Mouse (Mus musculus): ENCODE results near the gene Actl7b. TPM values are rescaled to one million over a fixed set of nuclear protein-coding genes. Genes with fewer than 3 reads are reported as not detected.

Actl7b gene
- total RNA-seq (2015) (0.17 TPM in 1 of 2 replicates, not detected in the other), total RNA-seq (2017) (0.14 and 0.37 TPM in 2 replicates)

- ATAC-seq (replicated peaks; ENCODE audit: poor library complexity), result no peak
Measured at GRCm38 (mm10) chr4:56741041-56741493, at the start of gene Actl7b. Gene Actl7b (minus strand): TSS chr4:56741443.

GRCm38 (mm10) chr4:56771065-56771464, 29.8 kb upstream of the Actl7b start:
- no peak for ATAC-seq (replicated peaks; ENCODE audit: poor library complexity)

DNA sequence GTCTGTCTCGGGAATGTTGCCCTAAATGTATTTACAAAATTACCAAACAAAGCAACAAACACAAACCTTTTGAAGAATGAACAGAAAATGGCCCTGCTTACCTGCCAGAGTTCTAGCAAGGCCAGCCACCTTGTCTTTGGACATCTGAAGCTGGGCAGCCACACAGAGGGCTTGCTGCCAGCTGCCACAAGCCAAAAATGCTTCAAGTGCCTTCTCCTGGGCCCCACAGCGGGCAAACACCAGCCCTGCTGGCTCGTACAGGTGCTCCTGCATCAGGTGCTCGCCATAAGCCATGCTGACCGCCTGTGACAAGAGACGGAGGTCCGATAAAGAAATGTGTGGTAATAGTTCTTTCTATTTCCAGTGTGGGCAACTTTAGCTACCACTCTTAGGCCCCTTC, 27.7 kb upstream of the Actl7b start:
- no peak for ATAC-seq (replicated peaks; ENCODE audit: poor library complexity)

- ATAC-seq (replicated peaks; ENCODE audit: poor library complexity), result peak; percentile 52
Measured at GRCm38 (mm10) chr4:56767861-56768284, 26.6 kb upstream of the Actl7b start.

DNA sequence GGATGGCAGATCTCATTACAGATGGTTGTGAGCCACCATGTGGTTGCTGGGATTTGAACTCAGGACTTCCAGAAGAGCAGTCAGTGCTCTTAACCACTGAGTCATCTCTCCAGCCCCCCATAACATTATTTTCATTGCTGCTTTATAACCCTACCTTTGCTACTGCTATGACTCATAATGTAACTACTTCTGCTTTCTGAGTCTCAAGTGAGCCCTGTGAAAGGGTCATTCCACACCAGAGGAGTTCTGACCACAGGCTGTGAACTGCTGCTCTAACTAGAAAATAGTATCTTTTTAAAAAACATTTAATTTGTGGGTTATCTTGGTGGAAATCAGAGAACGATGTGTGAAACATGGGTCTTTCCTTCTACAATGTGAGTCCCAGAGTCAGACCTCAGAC, 16.4 kb upstream of the Actl7b start:
- peak; percentile 71 for ATAC-seq (replicated peaks; ENCODE audit: poor library complexity)

GRCm38 (mm10) chr4:56756966-56757600, 15.8 kb upstream of the Actl7b start:
- peak; percentile 95 for ATAC-seq (replicated peaks; ENCODE audit: poor library complexity)

GRCm38 (mm10) chr4:56756021-56756420, 14.8 kb upstream of the Actl7b start:
- ATAC-seq (replicated peaks; ENCODE audit: poor library complexity), result no peak

- ATAC-seq (replicated peaks; ENCODE audit: poor library complexity), result no peak
Measured at GRCm38 (mm10) chr4:56747456-56747855, 6.2 kb upstream of the Actl7b start.

- no peak for ATAC-seq (replicated peaks; ENCODE audit: poor library complexity)
Measured at GRCm38 (mm10) chr4:56746345-56746744, 5.1 kb upstream of the Actl7b start.

DNA sequence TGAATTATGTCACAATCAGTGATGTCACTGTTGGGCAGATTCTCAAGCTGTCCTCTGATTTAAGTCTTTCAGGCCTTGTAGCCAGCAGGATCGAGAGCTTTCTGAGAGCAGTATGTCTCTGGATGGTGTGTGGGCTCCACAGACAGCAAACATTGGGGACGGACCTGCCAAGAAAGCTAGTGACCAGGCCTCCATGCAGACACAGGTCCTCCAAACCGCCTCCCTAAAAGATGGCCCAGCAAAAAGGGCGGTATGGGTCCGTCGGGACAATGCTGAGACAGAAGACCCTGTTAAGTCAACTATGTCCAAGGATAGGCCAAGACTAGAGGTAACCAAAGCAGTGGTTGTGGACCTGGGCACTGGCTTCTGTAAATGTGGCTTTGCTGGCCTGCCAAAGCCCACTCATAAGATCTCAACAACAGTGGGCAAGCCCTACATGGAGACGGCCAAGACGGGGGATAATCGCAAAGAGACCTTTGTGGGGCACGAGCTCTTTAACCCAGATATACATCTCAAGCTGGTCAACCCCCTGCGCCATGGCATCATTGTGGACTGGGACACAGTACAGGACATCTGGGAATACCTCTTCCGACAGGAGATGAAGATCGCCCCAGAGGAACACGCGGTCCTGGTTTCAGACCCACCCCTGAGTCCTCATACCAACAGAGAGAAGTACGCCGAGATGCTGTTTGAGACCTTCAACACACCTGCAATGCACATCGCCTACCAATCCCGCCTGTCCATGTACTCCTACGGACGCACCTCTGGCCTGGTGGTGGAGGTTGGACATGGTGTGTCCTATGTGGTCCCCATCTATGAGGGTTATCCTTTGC, 2.3 kb upstream of the Actl7b start, which contains the start of gene Actl7a:
TSS of gene Actl7a (plus strand) at position 51 of the 833 bp plus-strand sequence.
- no peak for ATAC-seq (replicated peaks; ENCODE audit: poor library complexity)

DNA sequence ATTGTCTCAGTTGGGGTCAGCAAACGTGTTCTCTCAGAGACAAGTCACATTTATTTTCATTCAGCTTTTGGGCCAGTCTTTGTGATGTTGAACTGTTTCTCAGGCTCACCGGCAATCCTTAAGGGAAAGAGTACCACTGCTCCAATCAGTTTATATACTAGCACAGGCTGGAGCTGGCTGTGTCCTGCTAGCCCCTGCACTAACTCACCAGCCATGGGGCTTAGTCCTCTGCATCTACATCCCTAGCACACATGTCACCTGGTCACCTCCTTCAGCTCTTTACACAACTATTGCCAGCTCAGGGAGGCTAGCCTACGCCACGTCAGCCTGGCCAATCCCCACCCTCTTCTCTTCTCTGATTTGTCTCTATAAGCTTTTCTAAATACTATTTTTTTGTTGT, 1.5 kb upstream of the Actl7b start:
- ATAC-seq (replicated peaks; ENCODE audit: poor library complexity), result no peak

DNA sequence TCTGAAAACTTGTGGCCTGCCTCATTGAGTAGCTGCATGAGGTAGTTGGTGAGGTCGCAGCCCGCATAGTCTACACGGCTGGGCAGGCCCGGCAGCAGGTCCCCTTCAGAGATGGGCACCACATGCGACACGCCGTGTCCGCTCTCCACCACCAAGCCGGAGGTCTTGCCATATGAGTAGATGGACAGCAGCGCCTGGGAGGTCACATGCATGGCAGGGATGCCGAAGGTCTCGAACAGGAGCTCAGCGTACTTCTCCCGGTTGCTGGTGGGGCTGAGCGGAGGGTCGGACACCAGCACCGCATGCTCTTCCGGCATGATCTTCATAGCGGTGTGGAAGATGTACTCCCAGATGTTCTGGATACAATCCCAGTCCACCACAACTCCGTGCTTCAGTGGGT, 632 bp downstream of the Actl7b start:
- ATAC-seq (replicated peaks; ENCODE audit: poor library complexity), result no peak

GRCm38 (mm10) chr4:56740020-56740485, 1.2 kb downstream of the Actl7b start, which contains the start of gene Gm26657:
Gene Gm26657 (plus strand): TSS chr4:56740070.
- ATAC-seq (replicated peaks; ENCODE audit: poor library complexity), result no peak

GRCm38 (mm10) chr4:56725839-56726238, 15.4 kb downstream of the Actl7b start:
- ATAC-seq (replicated peaks; ENCODE audit: poor library complexity), result no peak

DNA sequence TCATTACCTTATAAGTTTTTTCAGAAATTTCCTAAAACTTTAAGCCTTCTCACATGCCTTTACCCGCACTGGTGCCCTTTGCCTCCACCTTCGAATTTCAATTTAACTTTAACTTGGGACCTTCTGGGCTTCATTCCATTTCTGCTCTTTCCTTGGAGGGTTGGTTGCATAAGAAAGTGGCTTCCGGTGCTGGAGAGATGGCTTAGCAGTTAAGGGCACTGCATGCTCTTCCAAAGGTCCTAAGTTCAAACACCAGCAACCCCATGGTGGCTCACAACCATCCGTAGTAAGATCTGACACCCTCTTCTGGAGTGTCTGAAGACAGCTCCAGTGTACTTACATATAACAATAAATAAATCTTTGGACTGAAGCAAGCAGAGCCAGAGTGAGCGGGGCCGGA, 18.0 kb downstream of the Actl7b start:
- ATAC-seq (replicated peaks; ENCODE audit: poor library complexity), result no peak

DNA sequence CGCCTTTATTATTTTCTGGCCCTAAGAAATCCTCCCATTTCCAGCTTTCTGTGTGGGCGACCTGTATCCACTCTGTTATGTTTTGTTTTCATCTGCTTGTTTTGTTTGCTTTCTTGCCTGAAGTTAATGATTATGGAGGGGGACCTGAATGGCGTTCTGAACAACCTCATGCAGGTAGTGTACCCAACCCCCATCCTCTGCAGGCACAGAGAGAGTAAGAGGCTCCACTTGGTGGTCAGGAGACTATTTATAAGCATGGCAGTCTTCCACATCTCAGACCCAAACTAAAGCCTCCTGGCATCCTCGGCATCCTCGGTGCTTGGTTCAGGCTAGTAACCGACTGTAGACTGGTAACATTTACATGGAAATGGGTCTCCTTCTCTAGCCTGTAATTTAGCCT, 18.9 kb downstream of the Actl7b start:
- ATAC-seq (replicated peaks; ENCODE audit: poor library complexity), result no peak

DNA sequence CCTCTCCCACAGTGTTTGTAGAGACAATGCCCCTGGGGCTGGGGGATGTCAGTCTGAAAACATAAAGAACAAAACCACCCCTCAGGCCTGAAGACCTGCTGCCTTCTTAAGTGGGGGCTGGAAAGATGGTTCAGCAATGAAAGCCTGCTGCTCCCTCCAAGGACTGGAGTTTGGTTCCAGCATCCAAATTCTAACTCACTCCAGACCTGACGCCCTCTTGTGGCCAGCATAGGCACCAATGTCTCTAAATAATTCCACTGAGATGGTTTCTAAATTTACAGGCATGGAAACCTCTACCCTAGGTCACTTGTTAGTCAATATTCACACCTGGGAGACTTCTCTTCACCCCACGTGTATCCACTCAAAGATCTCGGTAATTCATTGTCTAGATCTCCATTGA, 19.8 kb downstream of the Actl7b start:
- ATAC-seq (replicated peaks; ENCODE audit: poor library complexity), result peak; percentile 58; the same call in 1 of the 2 replicates

DNA sequence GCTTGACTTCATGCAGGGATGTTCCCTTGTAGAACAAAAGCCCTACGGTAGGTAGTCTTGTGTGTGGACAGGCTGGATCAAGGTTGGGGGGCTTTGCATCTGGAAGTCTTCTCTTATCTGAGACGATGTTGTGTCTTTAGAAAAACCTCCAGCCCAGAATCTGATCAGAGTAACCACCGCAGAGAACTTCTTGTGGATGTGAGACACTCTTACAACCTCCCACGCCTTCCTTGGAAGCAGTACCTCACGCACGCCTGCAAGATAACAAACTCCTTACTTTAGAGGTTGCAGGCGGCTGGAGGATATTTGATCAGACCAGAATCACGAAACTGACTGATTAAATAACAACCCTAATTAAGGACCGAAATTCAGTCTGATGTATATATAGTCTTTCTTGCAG, 20.8 kb downstream of the Actl7b start:
- no peak for ATAC-seq (replicated peaks; ENCODE audit: poor library complexity)

GRCm38 (mm10) chr4:56719456-56719855, 21.8 kb downstream of the Actl7b start:
- no peak for ATAC-seq (replicated peaks; ENCODE audit: poor library complexity)

GRCm38 (mm10) chr4:56718573-56719442, 22.4 kb downstream of the Actl7b start:
- ATAC-seq (replicated peaks; ENCODE audit: poor library complexity), result no peak

DNA sequence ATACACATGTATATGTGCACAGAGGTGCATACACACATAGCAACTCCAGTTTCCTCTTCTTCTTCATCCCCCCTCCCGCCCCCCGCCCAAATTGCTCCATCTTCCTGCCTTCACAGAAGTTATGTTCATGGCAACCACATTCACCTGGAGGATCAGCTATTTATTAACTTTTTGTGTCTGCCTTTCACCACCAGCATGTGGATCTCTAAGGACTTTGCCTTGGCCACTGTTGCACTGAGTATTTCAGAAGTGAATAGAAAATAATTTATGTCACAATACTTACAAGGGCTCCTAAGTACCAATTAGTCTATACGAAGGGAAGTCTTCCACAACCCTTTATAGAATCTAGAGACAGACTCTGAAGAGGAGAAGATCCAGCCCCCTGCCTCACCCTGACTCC, 23.3 kb downstream of the Actl7b start:
- no peak for ATAC-seq (replicated peaks; ENCODE audit: poor library complexity)
